Comparison of ENCODE assay signal across 22 mouse cellular contexts in genomic region chrX:51606231-51606863, GRCm38 (mm10).
DNase-seq lines count a peak whose midpoint lies in the region; ATAC-seq and TF ChIP-seq lines count a peak whose summit lies in the region.
"Had no signal": no experiment of that assay in that cellular context is flagged by ENCODE, and none has a peak within 500 bp of the region (broad histone marks: within the 10 kb centered on the region; RNA-seq: fewer than 3 reads in every experiment).

No protein-coding gene starts in this region.

- H3K36me3 ChIP-seq in forebrain, postnatal 0 days (ENCODE audit: insufficient read depth), result no peaks in the 10 kb centered on the region
- no peaks in the 10 kb centered on the region for H3K36me3 ChIP-seq in forebrain, embryonic 13.5 days (ENCODE audit: poor library complexity, severe bottlenecking)
- no peaks in the 10 kb centered on the region for H3K36me3 ChIP-seq in hindbrain, embryonic 10.5 days
- H3K36me3 ChIP-seq: embryonic facial prominence, embryonic 10.5 days; heart, embryonic 10.5 days; hindbrain, embryonic 15.5 days; liver, embryonic 13.5 days; midbrain, embryonic 12.5 days had no signal

- WGBS in forebrain, postnatal 0 days, result 67% methylated on average over 6 of the region's 6 CpGs
- WGBS in forebrain, embryonic 13.5 days, result 84% methylated on average over 6 of the region's 6 CpGs
- WGBS in hindbrain, embryonic 10.5 days, result 94% methylated on average over 6 of the region's 6 CpGs

- no peak overlapping the region for H3K9ac ChIP-seq in forebrain, postnatal 0 days
- H3K9ac ChIP-seq in forebrain, embryonic 13.5 days, result no peak overlapping the region
- H3K9ac ChIP-seq: hindbrain, embryonic 15.5 days; liver, embryonic 13.5 days; midbrain, embryonic 12.5 days had no signal

- DNase-seq in forebrain, postnatal 0 days, result peak; percentile 51
- peak; percentile 7 to 65 for DNase-seq in left cerebral cortex, postnatal 25 days (ENCODE audit: low spot score in 2 of 2)
- no peak for DNase-seq in left cerebral cortex, adult 2 months (ENCODE audit: extremely low spot score in 1 of 2, low spot score in 2 of 2)
- DNase-seq in layer of hippocampus, adult 9-10 months (ENCODE audit: low spot score), result peak; percentile 26
- no peak for DNase-seq in hindbrain, embryonic 10.5 days (ENCODE audit: low spot score)
- DNase-seq in cerebellum, adult 11-12 months, result no peak
- DNase-seq: adrenal gland, postnatal 25 days; cerebellum, adult 11 months; cerebellum, postnatal 10 days; heart, postnatal 4 days; kidney, adult 2 months; kidney, postnatal 10 days; liver, embryonic 13.5 days; lung, adult 2 months; lung, postnatal 14 days; thymus, adult 2 months; thymus, postnatal 4 days had no signal

- no peak for TF ChIP-seq CTCF in forebrain, postnatal 0 days (IDR thresholded peaks at IDR 0.05; ENCODE audit: low read depth)
- no peak for TF ChIP-seq CTCF in left cerebral cortex, adult 2 months (IDR thresholded peaks at IDR 0.05)

- H3K4me2 ChIP-seq in forebrain, postnatal 0 days (ENCODE audit: low read depth), result no peak overlapping the region
- H3K4me2 ChIP-seq in forebrain, embryonic 13.5 days, result no peak overlapping the region
- H3K4me2 ChIP-seq: hindbrain, embryonic 15.5 days; liver, embryonic 13.5 days; midbrain, embryonic 12.5 days had no signal

- intact Hi-C loops in left cerebral cortex, postnatal 25 days (cut with DNase I), result no loop called here
- intact Hi-C loops in left cerebral cortex, adult 2 months (cut with DNase I), result loop anchor here (5.0 kb wide), 1 partner anchor 71 kb away; no protein-coding TSS in a partner anchor

- ATAC-seq in forebrain, postnatal 0 days, result peak; percentile 63; the same call in 1 of the 2 replicates
- ATAC-seq in forebrain, embryonic 13.5 days, result no peak

- no peaks in the 10 kb centered on the region for H3K27me3 ChIP-seq in forebrain, postnatal 0 days (ENCODE audit: insufficient read depth, low read length)
- H3K27me3 ChIP-seq in forebrain, embryonic 13.5 days, result no peaks in the 10 kb centered on the region
- H3K27me3 ChIP-seq in hindbrain, embryonic 10.5 days (ENCODE audit: insufficient read depth, poor library complexity, severe bottlenecking), result no peaks in the 10 kb centered on the region; the same call in 1 of the 2 replicates
- H3K27me3 ChIP-seq: hindbrain, embryonic 15.5 days; liver, embryonic 13.5 days; midbrain, embryonic 12.5 days had no signal

- no peaks in the 10 kb centered on the region for H3K4me1 ChIP-seq in forebrain, postnatal 0 days (ENCODE audit: insufficient read depth)
- H3K4me1 ChIP-seq in forebrain, embryonic 13.5 days, result no peaks in the 10 kb centered on the region
- H3K4me1 ChIP-seq in hindbrain, embryonic 10.5 days (replicated peaks), result no peaks in the 10 kb centered on the region
- H3K4me1 ChIP-seq: embryonic facial prominence, embryonic 10.5 days; heart, embryonic 10.5 days; hindbrain, embryonic 15.5 days; liver, embryonic 13.5 days; midbrain, embryonic 12.5 days had no signal

- H3K27ac ChIP-seq in forebrain, postnatal 0 days (ENCODE audit: low read depth, low read length), result no peak overlapping the region
- no peak overlapping the region for H3K27ac ChIP-seq in forebrain, embryonic 13.5 days
- H3K27ac ChIP-seq in left cerebral cortex, adult 2 months, result no peak overlapping the region
- H3K27ac ChIP-seq in hindbrain, embryonic 10.5 days, result no peak overlapping the region
- H3K27ac ChIP-seq: embryonic facial prominence, embryonic 10.5 days; heart, embryonic 10.5 days; hindbrain, embryonic 15.5 days; liver, embryonic 13.5 days; midbrain, embryonic 12.5 days had no signal

- H3K9me3 ChIP-seq in forebrain, postnatal 0 days (ENCODE audit: low read length), result no peaks in the 10 kb centered on the region
- H3K9me3 ChIP-seq in forebrain, embryonic 13.5 days (replicated peaks), result no peaks in the 10 kb centered on the region
- no peaks in the 10 kb centered on the region for H3K9me3 ChIP-seq in hindbrain, embryonic 10.5 days
- H3K9me3 ChIP-seq: embryonic facial prominence, embryonic 10.5 days; heart, embryonic 10.5 days; hindbrain, embryonic 15.5 days; liver, embryonic 13.5 days; midbrain, embryonic 12.5 days had no signal

- H3K4me3 ChIP-seq in forebrain, postnatal 0 days (ENCODE audit: low read depth, low read length), result no peak overlapping the region
- H3K4me3 ChIP-seq in forebrain, embryonic 13.5 days, result no peak overlapping the region
- no peak overlapping the region for H3K4me3 ChIP-seq in left cerebral cortex, adult 2 months
- H3K4me3 ChIP-seq in hindbrain, embryonic 10.5 days, result no peak overlapping the region
- H3K4me3 ChIP-seq: embryonic facial prominence, embryonic 10.5 days; heart, embryonic 10.5 days; hindbrain, embryonic 15.5 days; liver, embryonic 13.5 days; midbrain, embryonic 12.5 days had no signal

Comparison
In these comparisons a context has a peak if more than half of its experiments do, and no peak if none do; other contexts are left out.
1. DNase-seq: peak in forebrain, postnatal 0 days (single experiment), left cerebral cortex, postnatal 25 days (2 of 2) and layer of hippocampus, adult 9-10 months (single experiment); none in left cerebral cortex, adult 2 months (0 of 2), hindbrain, embryonic 10.5 days (single experiment) and cerebellum, adult 11-12 months (single experiment).